Mouse (Mus musculus): ENCODE measurements around the gene Ccdc88c.

Ccdc88c gene
- long read RNA-seq, experiment 1, partial matches to known transcripts, result 0 of 1 reads
- long read RNA-seq, experiment 1, other reads (novel, unspliced or antisense), result 1 of 1 reads
- long read RNA-seq, experiment 2, result 0 reads

DNA sequence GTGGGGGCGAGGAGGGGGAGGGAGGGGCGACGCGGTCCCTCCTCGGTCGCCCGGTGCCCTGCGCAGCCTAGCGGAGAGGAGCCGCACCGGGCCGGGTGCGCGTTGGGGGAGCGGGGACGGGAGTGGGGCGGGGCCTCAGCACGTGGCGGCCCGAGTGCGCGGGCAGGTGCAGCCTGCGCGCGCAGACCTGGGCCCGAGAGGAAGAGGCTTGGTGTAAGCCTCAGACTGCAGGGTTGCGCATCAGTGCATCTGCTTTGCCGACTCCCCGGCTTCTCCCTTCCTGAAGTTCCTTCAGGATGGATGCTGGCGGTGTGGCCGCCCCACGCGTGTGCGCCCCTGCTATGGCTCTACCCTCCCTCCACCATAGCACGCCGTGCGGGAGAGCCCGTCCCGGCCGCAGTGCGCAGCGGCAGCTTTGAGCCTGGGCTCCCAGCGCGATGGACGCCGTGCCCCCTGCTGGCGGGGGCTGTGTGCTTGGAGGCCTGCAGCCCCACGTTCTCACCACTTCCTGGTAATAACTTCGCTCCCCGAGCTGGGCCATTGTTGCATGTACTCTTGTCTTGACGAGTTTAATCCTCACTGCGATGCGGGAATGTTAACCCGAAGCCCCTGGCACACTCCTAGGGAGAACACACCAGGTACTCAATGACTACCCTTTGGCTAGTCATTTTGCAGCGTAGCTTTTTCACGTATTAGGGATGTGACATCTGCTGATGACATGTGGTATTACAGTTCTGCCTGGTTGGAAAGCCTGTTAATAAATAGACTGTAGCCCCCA, at the start of gene Ccdc88c:
Ccdc88c (minus strand) TSS at position 103 of the 778 bp plus-strand sequence.
- intact Hi-C loops (cut with DNase I), result loop anchor here (2.0 to 5.0 kb wide), 2 partner anchors 70 to 92 kb away; no protein-coding TSS in a partner anchor

DNA sequence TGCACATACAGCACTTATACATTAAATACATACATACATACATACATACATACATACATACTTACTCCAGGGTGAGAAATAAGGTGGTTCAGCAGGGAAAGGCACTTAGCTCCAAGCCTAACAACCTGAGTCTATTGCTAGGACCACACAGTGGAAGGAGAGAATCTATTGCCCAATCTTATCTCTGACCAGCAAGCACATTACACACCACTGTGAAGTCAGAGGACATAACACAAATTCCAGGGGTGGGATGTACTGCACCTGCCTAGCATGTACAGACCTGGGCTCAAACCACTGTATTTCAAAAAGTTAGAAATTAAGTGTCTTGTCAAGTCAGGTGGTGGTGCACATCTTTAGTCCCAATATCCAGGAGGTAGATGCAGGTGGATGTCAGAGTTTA, 49.1 kb upstream of the Ccdc88c start:
- intact Hi-C loops (cut with DNase I), result no loop called here

DNA sequence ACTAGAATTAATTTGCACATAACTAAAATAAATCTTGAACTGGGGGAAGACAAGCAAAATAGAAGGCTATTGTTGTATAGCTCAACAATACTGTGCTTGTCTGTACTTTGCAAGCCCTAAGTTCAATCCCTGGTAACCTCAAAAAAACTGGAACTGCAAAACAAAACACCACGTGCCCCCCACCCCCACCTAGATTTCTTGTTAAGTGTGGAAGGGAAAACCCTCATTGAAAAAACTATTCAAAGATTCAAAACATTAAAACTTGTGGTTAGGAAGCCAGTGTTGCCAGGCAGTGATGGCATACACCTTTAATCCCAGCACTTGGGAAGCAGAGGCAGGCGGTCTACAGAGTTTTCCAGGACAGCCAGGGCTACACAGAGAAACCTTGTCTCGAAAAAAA, 46.6 kb upstream of the Ccdc88c start:
- intact Hi-C loops (cut with DNase I), result no loop called here

DNA sequence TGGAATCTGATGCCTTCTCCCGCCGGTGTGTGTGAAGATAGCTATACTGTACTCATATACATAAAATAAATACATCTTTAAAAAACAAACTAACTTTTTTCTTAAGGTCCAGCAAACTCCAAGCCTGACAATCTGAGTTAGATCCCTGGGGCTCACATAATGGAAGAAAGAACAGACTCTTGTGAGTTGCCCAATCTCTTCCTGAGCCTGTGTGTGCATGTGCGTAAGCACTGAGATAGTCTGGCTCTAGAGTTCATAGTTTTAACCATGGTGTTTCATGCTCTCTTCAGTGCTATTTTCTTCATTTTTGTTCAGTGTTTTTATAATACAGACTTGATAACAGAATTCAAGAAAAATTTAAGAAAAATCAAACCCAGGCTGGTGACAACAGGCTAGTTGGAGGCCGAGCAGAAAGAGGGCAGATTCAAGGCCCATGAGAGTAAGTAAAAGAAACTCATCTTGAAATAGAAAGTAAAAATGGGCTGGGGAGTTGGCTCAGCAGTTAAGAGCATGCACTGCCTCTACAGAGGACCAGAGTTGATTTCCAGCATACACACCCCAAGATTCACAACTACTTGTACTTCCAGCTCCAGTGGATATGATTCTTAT, 46.1 kb upstream of the Ccdc88c start:
- intact Hi-C loops (cut with DNase I), result no loop called here

DNA sequence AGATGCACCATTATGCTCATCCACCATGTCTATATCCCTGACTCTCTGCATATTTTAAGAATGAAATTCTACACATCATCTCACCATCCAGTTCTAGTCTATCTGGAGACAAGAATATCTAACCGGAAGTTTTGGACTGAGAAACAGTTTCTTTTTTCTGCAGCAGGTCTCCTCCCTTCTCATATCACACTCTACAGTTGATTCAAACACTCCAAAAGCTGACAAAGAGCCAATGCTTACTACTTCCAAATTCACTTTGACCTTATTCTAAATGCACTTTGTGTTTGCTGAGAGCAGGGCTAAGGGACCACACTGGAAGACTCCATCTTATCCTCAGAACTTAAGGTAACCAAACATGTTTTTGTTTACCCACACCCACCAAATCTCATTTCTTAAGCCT, 41.0 kb upstream of the Ccdc88c start:
- intact Hi-C loops (cut with DNase I), result loop anchor here (2.0 kb wide), 1 partner anchor 19 kb away; no protein-coding TSS in a partner anchor

DNA sequence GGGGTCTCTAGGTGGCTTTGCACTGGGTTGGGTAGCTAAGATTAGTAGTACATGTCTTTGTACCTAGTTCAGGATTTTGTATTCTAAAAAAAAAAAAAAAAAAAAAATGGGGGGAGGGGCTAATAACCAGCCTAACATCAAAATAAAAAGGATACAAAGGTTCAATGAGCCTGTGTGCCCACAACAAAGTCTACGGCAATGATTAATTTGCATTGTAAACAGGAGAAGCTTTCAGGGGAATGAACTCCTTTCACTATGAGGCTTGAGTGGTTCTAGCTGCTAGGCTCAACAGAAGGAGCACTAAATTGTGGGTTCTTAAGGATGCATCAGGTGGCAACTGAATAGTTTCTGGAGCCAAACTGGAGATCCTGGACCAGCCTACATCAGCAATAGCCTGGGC, 37.5 kb upstream of the Ccdc88c start:
- intact Hi-C loops (cut with DNase I), result no loop called here

DNA sequence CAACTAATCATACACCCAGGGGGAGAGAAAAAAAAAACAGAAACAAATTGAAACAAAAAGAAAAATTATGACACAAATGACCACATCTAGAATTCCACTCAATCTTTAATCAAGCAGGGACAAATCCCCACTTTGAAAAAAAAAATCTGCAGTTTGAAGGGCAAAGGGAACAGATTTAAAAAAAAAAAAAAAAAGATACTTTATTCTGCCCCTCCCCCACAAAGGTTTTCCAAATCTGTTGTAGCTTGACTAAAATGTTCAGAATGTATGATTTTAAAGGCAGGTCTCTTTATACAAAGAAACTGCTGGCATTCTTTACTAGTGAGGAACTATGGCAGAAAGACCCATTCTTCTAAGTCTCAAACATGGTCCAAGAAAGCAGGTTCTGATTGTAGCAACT, 11.1 kb upstream of the Ccdc88c start:
- intact Hi-C loops (cut with DNase I), result no loop called here

DNA sequence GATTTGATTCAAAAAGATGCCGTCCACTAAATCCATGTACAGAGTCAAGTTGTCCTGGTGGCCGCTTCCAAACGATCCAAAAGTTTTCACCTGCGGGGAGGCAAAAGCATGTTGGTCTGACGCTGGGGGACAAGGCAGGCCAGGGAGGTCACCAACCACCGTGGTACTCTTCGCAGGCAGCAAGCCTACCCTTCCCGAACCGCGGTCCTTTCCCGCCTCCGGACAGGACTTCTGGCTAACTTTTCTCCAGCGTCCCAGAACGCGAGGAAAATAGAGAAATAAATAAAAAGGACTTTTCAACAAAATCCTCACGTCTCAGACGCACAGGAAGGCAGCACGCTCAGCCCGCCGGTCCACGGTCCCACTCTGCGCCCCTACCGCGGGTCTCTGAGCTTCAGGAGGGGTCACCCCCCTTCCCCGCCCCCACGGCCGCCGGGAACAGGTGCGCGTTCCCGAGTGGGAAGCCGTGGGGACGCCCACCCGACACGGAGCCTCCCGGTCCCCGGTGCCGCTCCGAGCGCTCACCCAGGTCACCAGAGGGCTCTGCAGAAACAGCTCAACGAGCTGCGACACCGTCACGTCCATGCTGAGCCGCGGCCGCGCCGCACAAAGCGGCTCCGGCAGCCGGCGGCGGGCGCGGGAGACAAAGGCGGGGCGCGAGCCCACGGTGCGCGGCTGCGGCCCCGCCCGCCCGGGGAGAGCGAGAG, 456 bp downstream of the Ccdc88c start:
- intact Hi-C loops (cut with DNase I), result loop anchor here (2.0 to 5.0 kb wide), 2 partner anchors 70 to 91 kb away; no protein-coding TSS in a partner anchor

DNA sequence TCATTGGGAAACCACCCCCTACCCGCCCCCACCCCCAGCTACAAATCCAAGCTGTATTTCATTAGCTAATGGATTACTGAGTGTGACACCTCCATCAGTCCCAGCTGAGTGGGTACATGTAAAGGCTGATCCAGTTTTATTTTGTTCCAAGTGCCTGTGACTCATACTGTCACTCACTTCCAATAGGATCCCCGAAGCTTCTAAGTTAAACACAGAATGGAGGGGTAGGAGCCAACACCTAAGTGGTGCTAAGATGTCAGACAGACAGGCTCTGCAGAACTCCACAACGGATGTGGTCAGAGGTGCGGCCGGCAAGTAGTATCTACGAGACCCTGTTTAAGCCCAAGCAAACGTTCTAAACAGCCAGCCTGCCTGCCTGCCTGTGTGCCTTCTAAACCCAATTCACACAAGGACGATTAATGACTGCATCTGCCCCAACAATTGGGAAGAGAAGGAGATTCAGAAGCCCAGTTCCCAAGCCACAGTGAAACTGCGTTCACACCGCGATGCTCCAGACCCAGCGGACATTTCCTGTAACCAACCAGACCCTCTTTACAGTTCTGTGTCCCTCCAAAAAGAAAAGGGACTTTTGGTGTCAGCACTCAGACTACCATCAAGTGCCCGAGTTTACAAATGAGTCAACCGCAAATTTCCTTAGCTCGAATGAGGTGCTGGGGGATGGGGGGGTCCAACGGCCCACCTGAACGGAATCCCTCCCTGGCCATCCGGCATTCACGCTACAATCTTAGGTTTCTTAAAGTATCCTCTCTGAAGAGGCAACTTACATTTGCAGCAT, 1.2 kb downstream of the Ccdc88c start:
- intact Hi-C loops (cut with DNase I), result loop anchor here (2.0 to 5.0 kb wide), 2 partner anchors 69 to 90 kb away; no protein-coding TSS in a partner anchor

DNA sequence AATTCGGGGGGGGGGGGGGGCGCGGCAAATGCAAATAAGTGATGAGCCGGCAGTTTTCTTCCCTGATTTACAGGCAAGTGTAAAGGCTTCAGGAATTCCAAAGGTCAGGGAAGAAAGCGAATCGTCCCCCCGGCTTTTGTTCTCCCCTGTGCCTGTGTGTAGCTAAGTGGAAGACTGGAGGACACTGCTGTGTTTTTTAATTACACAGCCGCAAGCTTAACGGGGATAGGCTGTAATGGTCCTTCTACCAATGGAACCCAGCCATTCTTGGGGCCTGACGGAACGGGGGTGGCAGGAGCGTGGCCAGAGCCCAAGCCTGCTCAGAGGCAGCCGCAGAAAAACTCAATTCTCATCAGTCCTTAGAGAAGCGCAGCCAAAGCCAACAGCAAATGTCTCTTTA, 1.9 kb downstream of the Ccdc88c start:
- intact Hi-C loops (cut with DNase I), result loop anchor here (5.0 kb wide), 1 partner anchor 90 kb away; no protein-coding TSS in a partner anchor

DNA sequence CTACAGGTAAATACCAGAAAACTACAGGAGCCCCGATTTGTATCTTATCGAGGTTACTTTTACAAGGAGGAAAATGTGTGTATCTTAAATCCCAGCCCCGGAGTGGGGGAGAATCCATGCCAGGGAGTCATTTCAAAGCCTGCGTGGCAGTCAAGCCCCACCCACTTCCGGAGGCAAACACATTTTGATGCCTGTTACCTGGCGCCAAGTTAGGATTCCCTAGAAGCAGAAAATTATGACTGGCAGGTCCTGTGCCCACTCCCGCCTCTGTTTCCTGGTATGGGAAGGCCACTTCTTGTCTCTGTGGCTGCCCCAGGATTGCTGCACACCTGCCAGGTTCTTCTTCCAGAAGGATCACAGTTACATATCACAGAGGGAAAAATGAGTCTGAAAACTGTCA, 2.3 kb downstream of the Ccdc88c start:
- intact Hi-C loops (cut with DNase I), result loop anchor here (5.0 kb wide), 1 partner anchor 89 kb away; no protein-coding TSS in a partner anchor

DNA sequence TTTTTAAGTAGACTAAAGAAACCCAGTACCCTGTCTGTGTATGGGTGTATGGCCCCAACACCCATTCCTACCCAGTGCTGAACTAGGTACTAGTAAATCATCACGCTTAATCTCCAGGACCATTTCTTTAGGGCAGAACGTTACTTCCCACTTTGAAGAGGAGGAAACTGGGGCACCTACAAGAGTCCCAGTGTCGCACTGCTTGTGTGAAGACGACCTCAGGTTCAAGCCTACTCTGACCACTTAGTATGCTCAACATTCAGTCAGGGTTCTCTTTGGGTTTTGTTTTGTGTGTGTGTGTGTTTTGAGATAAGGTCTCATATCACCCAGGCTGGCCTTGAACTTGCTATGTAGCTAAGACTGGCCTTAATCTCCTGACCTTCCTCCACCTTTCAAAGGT, 2.8 kb downstream of the Ccdc88c start:
- intact Hi-C loops (cut with DNase I), result loop anchor here (5.0 kb wide), 1 partner anchor 89 kb away; no protein-coding TSS in a partner anchor

DNA sequence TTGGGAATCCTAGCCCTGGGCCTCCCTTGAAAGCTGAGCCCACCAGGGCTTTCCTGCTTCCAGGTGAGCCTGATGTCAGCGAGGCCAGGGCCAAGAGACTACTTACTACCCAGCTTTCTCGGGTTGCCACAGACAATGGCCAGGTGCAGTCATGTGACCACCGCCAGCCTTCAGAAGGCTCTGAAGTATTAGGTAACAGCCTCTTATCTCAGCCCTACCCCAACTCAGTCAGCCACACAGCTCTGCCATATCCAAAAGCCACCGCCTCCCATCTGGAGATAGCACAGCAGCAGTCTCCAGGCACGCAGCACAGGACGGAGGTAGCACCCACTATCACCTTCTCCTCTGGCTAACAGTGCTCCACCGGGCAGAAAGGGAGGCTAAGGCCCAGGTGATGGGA, 3.5 kb downstream of the Ccdc88c start:
- intact Hi-C loops (cut with DNase I), result loop anchor here (5.0 kb wide), 1 partner anchor 88 kb away; no protein-coding TSS in a partner anchor

DNA sequence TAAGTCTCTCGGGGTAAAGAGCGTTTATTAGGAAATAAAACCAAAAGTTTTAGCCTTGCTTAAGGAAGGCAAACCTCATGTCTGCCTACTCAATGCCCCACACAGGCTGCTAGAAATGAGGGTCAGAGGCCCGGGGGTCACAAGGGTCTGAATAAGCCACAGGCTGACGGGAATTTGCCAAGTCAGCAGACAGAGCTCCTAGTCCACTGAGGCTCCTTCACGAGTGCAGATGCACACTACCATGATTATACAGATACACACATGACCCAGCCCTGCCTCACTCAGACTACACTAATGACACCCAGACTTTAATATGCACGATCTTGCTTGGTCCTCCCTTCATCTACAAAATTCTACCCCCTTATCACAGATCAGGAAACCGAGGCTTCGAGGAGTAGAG, 4.0 kb downstream of the Ccdc88c start:
- intact Hi-C loops (cut with DNase I), result loop anchor here (5.0 kb wide), 1 partner anchor 88 kb away; no protein-coding TSS in a partner anchor

DNA sequence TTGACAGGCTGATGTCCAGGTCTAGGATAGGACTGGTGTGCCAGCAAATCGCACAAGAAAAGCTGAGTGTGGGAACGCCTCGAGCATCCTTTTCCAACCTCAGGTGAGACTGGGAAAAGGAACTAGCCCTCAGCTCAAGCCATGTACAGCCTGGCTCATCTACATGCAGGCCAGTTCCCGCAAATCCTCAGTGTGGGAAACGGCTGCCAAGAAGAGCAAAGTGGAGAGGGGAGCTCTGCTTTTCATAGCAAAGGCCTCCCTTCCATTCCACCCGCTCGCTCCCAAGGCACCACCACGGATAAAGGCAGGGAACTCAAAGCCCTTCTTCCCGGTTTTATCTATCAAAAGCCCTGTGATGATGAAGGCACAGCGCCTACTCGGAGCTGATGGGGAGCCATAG, 5.7 kb downstream of the Ccdc88c start:
- intact Hi-C loops (cut with DNase I), result no loop called here

DNA sequence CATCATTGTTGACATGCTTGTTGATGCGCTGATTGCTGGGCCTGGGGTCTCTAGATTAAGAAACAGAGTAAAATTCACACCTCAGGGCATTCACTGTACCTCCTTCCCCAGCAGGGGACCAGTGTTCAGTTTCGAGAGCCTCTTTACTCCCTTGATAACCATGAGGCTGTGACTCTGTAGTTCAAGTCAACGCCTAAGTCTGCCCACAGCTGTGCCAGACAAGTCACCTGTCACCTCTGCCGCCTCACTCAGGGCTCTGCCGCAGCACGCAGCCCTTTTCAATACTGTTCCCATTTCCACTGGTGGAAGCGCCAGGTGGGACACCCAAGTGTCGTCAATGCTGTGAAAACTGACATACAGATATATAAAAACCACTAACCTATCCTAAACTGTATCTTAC, 6.5 kb downstream of the Ccdc88c start:
- intact Hi-C loops (cut with DNase I), result no loop called here

DNA sequence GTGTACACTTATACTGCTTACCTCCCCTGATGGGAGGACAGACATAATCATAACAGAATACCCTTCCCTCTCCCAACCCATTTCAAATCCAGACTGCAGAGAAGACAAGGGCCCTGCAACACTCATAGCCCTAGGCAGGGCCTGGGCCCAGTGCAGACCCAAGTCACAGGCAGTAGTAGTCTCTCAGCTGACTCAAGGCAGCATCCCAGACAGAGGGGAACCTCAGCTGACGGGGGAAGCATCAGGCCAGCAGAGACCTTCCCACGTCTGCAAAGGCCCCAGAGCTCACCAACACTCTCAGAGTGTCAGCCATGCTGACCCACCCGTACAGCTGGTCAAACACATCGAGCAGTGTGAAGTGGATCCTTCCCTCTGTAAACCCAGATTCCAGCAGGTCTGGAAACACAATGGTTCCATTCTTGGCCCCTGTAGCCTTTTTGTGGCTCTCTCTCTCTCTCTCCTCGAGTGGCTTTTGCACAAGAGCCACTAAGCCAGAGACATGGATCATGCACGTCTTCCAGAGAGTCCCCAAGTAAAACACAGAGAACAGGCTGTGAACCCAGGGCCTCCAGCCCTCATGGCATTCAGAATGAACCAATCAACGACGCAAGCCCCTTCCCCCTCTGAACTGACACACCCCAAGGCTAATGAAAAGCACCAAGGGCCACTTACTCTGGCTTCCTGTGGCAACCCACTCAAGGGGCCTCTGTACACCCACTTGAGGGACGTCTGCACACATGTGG, 7.2 kb downstream of the Ccdc88c start:
- intact Hi-C loops (cut with DNase I), result no loop called here

DNA sequence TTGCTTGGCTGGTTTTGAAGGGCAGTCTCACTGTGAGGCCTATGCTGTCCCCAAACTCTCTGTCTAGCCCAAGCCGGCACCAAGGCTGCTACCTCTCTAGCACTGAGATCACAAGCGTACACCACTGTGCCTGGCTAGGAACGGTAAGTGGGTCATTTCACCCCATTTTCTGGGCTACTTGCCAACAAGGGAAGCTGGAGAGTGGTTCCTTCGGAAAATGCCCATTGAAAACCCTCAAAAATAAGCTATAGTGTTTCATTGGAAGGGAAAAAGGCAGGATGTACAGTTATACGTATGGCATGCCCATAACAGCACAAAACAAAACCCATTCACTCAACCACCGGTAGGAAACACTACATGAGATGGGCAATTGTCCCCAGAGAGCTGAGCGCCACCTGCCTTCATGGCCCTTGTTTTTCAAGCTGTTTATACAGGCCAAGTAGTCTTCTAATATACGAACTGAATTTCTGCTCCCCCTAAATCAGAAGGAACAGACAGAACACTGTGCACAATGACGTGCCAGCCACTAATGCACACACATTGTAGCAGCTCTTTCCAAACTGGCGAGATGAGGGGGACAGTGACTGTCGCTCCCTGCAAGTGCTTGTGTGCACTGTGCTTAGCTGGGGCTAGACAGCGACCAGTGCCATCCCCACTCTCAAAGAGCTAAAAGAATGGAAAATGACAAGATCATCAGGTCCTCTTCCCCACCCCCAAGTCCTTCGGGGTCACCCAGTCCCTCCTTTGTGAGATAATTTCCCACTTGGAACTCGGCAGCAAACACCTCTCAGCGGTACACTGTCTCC, 8.4 kb downstream of the Ccdc88c start:
- intact Hi-C loops (cut with DNase I), result no loop called here

DNA sequence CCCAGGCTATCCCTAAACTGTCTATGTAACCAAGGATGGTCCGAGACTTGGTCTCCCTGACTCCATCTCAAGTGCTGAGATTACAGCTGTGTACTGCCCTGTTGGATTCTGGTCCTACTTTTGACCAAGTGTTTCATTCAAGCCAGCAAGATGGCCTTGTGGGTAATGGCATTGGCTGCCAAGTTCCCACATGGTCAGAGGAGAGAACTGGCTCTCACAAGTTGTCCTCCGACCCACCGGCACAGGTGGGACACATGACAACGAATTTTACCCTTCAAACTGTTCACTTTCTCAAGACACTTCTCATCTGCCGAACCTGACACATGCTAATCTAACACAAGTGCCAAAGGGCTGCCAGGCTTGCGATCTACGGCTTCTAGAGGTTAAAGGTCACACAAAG, 9.4 kb downstream of the Ccdc88c start:
- intact Hi-C loops (cut with DNase I), result no loop called here
